Mouse (Mus musculus) Muller cell, postnatal 12 days (primary cell): ENCODE results near the gene Igf1.

ENCODE experiments used
- DNase-seq: peaks from one replicate; pipeline ENCODE4 v3.0.0-alpha.2; 2015; ENCODE audit errors: inconsistent ontology term

Gene Igf1

DNA sequence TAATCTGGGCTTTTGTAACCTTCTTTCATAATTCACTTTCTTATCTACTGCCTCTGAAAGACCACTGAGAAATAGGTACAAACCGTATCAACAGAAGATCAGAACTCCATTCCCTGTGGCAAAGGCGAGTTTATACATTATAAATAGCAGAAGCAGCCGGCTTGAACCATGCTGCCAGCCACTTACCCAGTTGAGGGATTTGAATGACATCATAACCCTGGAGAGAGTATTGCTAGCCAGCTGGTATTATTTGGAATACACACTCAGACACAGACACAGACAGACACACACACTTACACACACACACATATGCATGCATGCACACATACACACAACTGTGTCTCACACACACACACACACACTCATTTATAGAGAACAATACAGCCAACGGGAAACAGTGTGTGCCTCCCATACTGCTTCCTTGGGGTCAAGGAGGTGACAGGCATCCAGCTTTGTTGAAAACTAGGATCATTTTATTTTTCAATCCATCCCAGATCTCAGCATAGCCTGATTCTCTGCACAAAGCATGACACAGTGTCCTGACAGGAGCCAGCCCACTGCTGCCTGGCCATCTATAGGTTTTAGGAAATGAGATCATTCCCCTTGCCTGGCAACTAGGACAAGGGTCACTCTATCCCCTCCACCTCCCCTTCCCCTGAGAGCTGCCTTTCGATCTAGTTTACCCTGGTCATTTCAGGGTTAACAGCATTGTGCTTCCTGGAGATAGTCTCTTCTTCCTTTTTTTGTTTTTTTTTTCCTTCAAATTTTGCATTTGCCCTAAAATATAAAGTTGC is at the start of gene Igf1:
Gene Igf1, plus strand, starts transcription at position 253 of the 794 bp plus-strand sequence.
- DNase-seq: no peak

- no peak for DNase-seq
Measured at GRCm38 (mm10) chr10:87812157-87813072, 45.6 kb upstream of the Igf1 start.

- no peak for DNase-seq
Measured at GRCm38 (mm10) chr10:87813073-87813590, 44.9 kb upstream of the Igf1 start.

- DNase-seq: peak; percentile 76
Measured at GRCm38 (mm10) chr10:87816861-87817260, 41.2 kb upstream of the Igf1 start.

DNA sequence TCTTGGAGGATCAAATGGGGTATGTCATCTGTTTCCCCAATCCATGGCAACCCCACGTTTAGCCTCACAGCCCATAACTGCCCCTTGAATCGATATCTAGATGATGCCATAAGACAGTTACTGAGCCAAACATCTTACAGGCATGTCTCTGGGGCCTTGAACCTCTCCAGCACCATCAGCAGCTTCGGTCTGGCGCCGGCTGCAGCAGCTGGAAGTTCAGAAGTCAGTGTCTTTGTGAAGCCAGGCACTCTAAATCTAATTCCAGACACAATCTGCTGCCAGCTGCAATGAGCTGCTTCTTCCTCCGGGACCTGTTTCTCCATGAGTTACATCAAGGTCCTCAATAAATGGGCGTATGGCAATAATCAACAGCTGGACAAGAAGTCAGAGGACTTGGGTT is 40.3 kb upstream of the Igf1 start:
- no peak for DNase-seq

DNA sequence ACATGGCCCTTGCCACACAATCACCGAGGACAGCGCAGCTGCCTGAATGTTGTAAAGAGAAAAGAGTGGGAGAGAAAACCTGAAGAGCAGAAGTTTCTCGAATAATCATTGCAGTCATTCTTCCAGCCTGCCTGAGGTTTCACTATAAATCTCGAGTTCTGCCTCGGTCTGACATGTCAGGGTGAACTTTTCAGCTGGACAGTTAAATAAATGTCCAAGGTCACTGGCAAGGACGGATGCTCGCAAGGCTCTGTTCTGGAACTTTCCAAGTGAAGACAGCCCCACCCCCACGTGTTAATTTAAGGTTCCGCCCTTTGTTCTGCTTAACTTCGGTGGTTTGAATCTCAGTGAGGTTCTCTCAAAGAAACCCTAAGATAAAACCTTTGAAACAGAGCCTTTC is 36.2 kb upstream of the Igf1 start:
- DNase-seq: no peak

- DNase-seq: no peak
Measured at GRCm38 (mm10) chr10:87830012-87830411, 28.1 kb upstream of the Igf1 start.

DNA sequence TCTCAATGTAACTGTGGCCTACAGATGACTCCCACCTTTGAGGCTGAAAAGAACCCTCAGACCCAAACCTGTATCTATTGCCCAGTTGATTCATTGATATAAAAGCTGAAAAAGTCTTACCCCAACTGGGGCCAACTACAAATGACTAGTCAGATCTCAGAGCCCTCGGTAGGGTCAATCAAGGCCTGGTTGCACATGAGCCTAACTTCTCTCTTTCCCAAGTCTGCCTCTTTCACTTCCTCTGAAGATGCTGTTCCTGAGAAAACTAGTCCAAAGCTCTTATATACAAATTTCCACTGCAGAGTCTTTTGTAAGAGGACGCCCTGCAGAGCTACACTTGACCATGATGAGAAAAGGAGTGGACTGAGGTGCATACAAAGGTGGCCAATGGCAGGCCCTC is 27.4 kb upstream of the Igf1 start:
- DNase-seq: no peak

- no peak for DNase-seq
Measured at GRCm38 (mm10) chr10:87832101-87832500, 26.0 kb upstream of the Igf1 start.

GRCm38 (mm10) chr10:87839454-87839853 is 18.6 kb upstream of the Igf1 start:
- no peak for DNase-seq

- DNase-seq: no peak
Measured at GRCm38 (mm10) chr10:87842501-87842900, 15.6 kb upstream of the Igf1 start.

DNA sequence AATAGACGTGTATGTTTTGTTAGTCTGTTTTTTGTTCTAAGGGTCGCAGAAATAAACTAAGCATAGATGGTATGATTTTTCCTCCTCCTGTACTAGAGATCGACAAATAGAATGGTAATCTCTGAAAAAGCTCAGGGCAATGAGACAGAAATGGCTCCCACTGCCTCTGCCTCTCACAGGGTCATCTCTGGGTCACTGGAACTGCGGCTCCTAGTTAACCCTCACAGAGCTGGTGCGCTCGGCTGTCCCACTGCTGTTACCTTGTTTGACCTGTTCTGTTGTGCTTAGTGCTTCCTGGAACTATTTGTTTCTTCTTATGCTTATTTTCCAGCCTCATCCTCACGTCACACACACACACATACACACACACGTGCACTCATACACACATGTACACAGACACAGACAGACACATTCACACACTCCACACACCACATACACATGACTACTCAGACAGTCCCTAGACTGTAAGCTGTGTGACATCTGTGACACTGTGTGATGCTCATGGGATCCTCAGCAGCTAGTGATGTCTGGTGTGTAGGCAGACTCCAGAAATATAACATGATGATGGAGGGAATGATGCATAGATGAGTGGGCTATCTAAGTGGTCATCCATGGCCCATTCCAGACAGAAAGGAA is 13.0 kb upstream of the Igf1 start:
- no peak for DNase-seq

DNA sequence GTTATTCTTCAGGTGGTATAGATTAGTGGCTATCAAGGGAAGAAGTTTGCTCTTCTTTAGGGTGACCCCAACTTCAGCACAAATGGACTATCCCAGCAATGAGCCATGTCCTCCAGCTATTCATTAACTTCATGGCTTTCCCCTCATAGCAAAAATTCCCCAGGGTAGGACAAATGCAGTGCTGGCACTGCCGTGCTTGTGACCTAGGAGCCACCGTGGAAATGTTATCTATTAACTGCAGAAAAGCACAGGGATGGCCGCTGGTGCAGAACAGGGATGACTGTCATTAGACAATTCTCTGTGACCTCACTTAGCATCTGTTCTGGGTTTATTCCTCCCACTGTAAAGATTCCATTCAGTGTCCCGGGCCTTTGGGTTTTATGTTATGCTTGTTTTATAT is 10.2 kb upstream of the Igf1 start:
- no peak for DNase-seq

DNA sequence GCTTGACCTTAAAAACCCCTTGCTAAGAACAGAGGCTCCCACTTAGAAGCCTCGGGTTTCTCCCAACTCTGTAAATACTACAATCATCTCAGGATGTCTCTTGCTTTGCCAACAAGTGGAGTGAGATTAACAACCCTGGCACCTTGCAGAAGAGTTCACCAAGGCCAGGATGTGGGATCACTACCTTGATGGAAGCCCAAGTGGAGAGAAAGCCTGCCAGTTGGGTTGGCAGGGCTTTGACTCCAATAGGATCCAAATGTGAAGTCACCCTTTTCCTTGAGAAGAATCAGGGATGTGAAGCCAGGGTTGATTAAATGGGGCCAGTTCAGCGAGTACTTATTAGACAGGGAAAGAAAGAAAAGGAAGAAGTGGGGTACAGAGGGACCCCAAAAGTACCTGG is 9.6 kb upstream of the Igf1 start:
- no peak for DNase-seq

DNA sequence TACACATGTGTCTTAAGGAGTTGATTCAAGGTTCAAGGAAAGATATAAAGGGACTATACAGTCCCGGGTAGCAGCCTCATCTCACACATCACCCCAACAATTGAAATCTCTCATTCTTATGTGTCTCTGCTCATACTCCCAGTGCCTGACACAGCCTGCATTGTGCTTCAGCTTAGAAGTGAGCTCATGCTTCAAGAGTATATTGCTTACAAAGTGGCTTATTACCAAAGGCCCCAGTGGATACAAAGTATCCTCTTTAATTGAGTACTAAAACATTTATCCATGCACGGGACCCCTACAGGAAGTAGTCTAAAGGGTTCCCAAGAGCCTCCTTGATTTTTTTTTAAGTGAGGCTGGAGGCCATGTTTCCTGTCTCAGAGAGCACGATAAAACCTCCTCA is 6.6 kb upstream of the Igf1 start:
- DNase-seq: no peak

DNA sequence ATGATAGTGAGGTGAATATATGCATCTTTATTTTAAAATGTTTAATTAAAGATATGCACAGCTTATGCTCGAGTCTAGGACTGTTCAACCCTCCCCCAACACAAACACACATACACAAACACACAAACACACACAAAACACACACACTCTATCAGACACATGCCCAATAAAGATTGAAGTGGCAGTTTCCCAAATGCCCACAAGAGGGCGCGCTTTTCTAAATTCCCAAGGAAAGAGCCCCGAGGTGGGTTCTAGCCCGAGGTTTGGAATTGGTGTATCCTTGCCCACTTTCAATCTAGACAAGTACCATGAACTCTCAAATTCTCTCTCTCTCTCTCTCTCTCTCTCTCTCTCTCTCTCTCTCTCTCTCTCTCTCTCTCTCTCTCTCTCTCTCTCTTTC is 3.7 kb upstream of the Igf1 start:
- DNase-seq: peak; percentile 34

DNA sequence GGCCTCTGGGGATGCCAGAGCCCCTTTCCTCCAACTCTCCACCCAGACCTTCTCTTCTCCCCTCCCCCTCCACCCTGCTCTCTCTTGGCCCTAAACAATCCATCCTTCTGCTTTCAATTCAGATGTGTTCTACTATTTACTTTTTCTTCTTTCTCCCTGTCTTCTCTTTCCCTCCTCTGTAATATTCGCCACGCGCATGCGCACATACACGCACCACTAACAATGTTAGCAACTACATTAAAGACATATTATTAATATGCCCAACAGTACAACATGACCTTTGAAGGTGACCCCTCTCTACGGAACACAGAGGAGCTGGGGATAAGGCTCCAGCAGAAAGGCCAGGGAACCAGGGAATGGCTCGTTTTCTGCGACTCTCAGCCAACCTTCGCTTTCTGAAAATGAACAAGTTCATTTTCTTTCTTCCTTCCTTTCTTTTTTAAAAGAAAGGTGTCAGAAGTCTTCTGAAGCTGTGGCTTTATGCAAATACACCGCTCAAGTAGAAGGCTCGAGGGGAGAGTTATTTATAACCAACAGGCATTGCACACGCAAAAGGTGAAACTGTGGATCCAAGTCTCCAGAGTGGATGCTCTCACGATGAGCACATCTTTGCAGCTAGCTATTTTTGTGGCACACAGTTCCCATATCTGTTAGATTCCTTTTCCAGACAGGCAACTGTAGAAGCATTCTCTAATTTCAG is 2.5 kb upstream of the Igf1 start:
- DNase-seq: no peak

GRCm38 (mm10) chr10:87857215-87857955 is 680 bp upstream of the Igf1 start:
- DNase-seq: no peak

DNA sequence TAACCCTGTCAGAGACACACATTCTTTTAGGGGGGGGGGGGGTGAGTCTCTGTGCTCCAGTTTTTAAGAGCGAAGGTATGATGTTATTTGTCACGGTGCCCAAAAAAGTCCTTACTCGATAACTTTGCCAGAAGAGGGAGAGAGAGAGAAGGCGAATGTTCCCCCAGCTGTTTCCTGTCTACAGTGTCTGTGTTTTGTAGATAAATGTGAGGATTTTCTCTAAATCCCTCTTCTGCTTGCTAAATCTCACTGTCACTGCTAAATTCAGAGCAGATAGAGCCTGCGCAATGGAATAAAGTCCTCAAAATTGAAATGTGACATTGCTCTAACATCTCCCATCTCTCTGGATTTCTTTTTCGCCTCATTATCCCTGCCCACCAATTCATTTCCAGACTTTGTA is 874 bp downstream of the Igf1 start:
- peak; percentile 67 for DNase-seq

GRCm38 (mm10) chr10:87859453-87859852 is 1.4 kb downstream of the Igf1 start:
- DNase-seq: no peak
